Mouse (Mus musculus): Measurements from ENCODE around the gene Iqck. TPM values are rescaled to one million over a fixed set of nuclear protein-coding genes. Genes with fewer than 3 reads are reported as not detected.

The Iqck gene
- polyA plus RNA-seq, 1 experiment from 2014 or later, result 0.93 TPM

DNA sequence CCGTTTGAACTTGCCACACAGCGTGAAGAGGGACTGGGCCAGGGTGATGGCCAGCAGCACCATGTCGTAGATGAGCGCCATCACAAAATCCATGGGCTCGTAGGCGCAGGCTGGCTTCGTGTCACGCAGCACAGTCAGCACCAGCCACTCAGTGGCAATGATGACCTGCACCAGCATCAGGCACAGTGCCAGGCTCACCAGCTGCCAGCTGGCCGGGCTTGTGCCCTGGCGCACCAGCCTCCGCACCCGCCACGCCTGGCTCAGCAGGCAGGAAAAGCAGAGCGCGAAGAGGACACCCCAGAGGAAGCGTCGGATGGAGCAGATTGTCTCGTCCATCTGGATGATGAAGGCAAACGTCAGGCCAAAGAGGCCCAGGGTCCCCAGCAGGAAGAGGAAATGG is 128.4 kb downstream of the Iqck start:
- no peak overlapping the region for H3K27ac ChIP-seq (replicated peaks in 1 of 2; ENCODE audit: control insufficient read depth in 1 of 2, insufficient read depth in 1 of 2, low read depth in 2 of 2, low read length in 2 of 2)
- peaks cover 0 to 5% of the 10 kb centered on the region in 2 experiments; a peak in 1 of 4 replicates for H3K4me1 ChIP-seq (ENCODE audit: control insufficient read depth in 2 of 2, insufficient read depth in 2 of 2, low read length in 2 of 2)
- H3K4me3 ChIP-seq (ENCODE audit: control insufficient read depth in 1 of 2, insufficient read depth in 1 of 2, low read depth in 1 of 2, low read length in 2 of 2), result no peak overlapping the region
- 83% methylated on average over 19 of the region's 19 CpGs for WGBS
- H3K4me2 ChIP-seq (ENCODE audit: low read length), result no peak overlapping the region
- no peak for ATAC-seq (ENCODE audit: insufficient number of reproducible peaks, insufficient read depth, low FRiP score, low read depth)
- no peak overlapping the region for H3K9ac ChIP-seq (ENCODE audit: low read length)
- H3K27me3 ChIP-seq (ENCODE audit: control insufficient read depth, insufficient read depth, low read length), result no peaks in the 10 kb centered on the region
- H3K36me3 ChIP-seq (ENCODE audit: control insufficient read depth, insufficient read depth, low read length), result peaks cover 24% of the 10 kb centered on the region
- H3K9me3 ChIP-seq (ENCODE audit: control insufficient read depth, low read length), result no peaks in the 10 kb centered on the region

DNA sequence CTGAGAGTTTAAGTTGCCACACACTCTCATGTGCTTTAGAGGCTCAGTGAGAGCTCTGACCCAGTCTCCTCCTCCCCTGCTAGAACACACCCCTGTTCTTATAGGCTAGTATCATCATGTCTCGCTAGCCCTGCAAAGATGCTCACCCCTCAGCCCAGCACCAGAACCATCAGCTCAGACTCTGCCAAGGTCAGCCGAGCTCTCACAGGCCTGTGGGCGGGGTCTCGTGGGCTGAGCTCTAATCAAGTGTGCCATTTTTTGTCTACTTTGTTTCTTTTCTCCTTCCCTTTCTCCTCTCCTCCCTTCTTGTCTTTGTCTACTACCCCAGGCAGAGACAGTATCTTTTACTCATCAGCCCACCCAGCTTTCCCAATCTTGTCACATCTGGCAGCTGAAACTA is 130.2 kb downstream of the Iqck start:
- Histone ChIP-seq H3K27ac (replicated peaks in 1 of 2; ENCODE audit: control insufficient read depth in 1 of 2, insufficient read depth in 1 of 2, low read depth in 2 of 2, low read length in 2 of 2) (no peak overlapping the region), H3K36me3 (ENCODE audit: control insufficient read depth, insufficient read depth, low read length) (peaks cover 24% of the 10 kb centered on the region), H3K4me3 (ENCODE audit: control insufficient read depth in 1 of 2, insufficient read depth in 1 of 2, low read depth in 1 of 2, low read length in 2 of 2) (no peak overlapping the region), H3K27me3 (ENCODE audit: control insufficient read depth, insufficient read depth, low read length) (no peaks in the 10 kb centered on the region), H3K4me2 (ENCODE audit: low read length) (no peak overlapping the region), H3K4me1 (ENCODE audit: control insufficient read depth in 2 of 2, insufficient read depth in 2 of 2, low read length in 2 of 2) (peaks cover 4 to 5% of the 10 kb centered on the region in 2 experiments; a peak in 2 of 4 replicates), H3K9me3 (ENCODE audit: control insufficient read depth, low read length) (no peaks in the 10 kb centered on the region), H3K9ac (ENCODE audit: low read length) (no peak overlapping the region)
- WGBS, result 71% methylated on average over 4 of the region's 4 CpGs
- ATAC-seq (ENCODE audit: insufficient number of reproducible peaks, insufficient read depth, low FRiP score, low read depth), result no peak

- no peaks in the 10 kb centered on the region for H3K9me3 ChIP-seq (ENCODE audit: control insufficient read depth, low read length)
- no peak for ATAC-seq (ENCODE audit: insufficient number of reproducible peaks, insufficient read depth, low FRiP score, low read depth)
- H3K36me3 ChIP-seq (ENCODE audit: control insufficient read depth, insufficient read depth, low read length), result peaks cover 24% of the 10 kb centered on the region
- H3K9ac ChIP-seq (ENCODE audit: low read length), result no peak overlapping the region
- no peak overlapping the region for H3K4me3 ChIP-seq (ENCODE audit: control insufficient read depth in 1 of 2, insufficient read depth in 1 of 2, low read depth in 1 of 2, low read length in 2 of 2)
- WGBS, result 78% methylated on average over 4 of the region's 4 CpGs
- H3K27me3 ChIP-seq (ENCODE audit: control insufficient read depth, insufficient read depth, low read length), result no peaks in the 10 kb centered on the region
- no peak overlapping the region for H3K27ac ChIP-seq (replicated peaks in 1 of 2; ENCODE audit: control insufficient read depth in 1 of 2, insufficient read depth in 1 of 2, low read depth in 2 of 2, low read length in 2 of 2)
- no peak overlapping the region for H3K4me2 ChIP-seq (ENCODE audit: low read length)
- H3K4me1 ChIP-seq (ENCODE audit: control insufficient read depth in 2 of 2, insufficient read depth in 2 of 2, low read length in 2 of 2), result peaks cover 2 to 4% of the 10 kb centered on the region in 2 experiments; a peak in 2 of 4 replicates
These were observed 130.8 kb downstream of the Iqck start for GRCm38 (mm10) chr7:118986369-118986768.

GRCm38 (mm10) chr7:118989275-118989856 is 133.8 kb downstream of the Iqck start:
- Histone ChIP-seq H3K9me3 (ENCODE audit: control insufficient read depth, low read length) (no peaks in the 10 kb centered on the region), H3K36me3 (ENCODE audit: control insufficient read depth, insufficient read depth, low read length) (peaks cover under 1% of the 10 kb centered on the region; the same call in 1 of the 2 replicates), H3K4me1 (ENCODE audit: control insufficient read depth in 2 of 2, insufficient read depth in 2 of 2, low read length in 2 of 2) (peaks cover 13 to 23% of the 10 kb centered on the region in 2 experiments; a peak in 3 of 4 replicates), H3K27me3 (ENCODE audit: control insufficient read depth, insufficient read depth, low read length) (no peaks in the 10 kb centered on the region), H3K4me2 (ENCODE audit: low read length) (no peak overlapping the region), H3K4me3 (ENCODE audit: control insufficient read depth in 1 of 2, insufficient read depth in 1 of 2, low read depth in 1 of 2, low read length in 2 of 2) (no peak overlapping the region), H3K27ac (replicated peaks in 1 of 2; ENCODE audit: control insufficient read depth in 1 of 2, insufficient read depth in 1 of 2, low read depth in 2 of 2, low read length in 2 of 2) (no peak overlapping the region), H3K9ac (ENCODE audit: low read length) (no peak overlapping the region)
- WGBS, result 42% methylated on average over 5 of the region's 5 CpGs
- ATAC-seq (ENCODE audit: insufficient number of reproducible peaks, insufficient read depth, low FRiP score, low read depth), result no peak

GRCm38 (mm10) chr7:118990282-118990681 is 134.7 kb downstream of the Iqck start:
- Histone ChIP-seq H3K9ac (ENCODE audit: low read length) (no peak overlapping the region), H3K9me3 (ENCODE audit: control insufficient read depth, low read length) (no peaks in the 10 kb centered on the region), H3K4me3 (ENCODE audit: control insufficient read depth in 1 of 2, insufficient read depth in 1 of 2, low read depth in 1 of 2, low read length in 2 of 2) (no peak overlapping the region), H3K4me2 (ENCODE audit: low read length) (no peak overlapping the region), H3K27me3 (ENCODE audit: control insufficient read depth, insufficient read depth, low read length) (no peaks in the 10 kb centered on the region), H3K36me3 (ENCODE audit: control insufficient read depth, insufficient read depth, low read length) (no peaks in the 10 kb centered on the region), H3K4me1 (ENCODE audit: control insufficient read depth in 2 of 2, insufficient read depth in 2 of 2, low read length in 2 of 2) (peaks cover 17 to 26% of the 10 kb centered on the region in 2 experiments; a peak in 3 of 4 replicates), H3K27ac (replicated peaks in 1 of 2; ENCODE audit: control insufficient read depth in 1 of 2, insufficient read depth in 1 of 2, low read depth in 2 of 2, low read length in 2 of 2) (no peak overlapping the region)
- ATAC-seq (ENCODE audit: insufficient number of reproducible peaks, insufficient read depth, low FRiP score, low read depth), result no peak
- WGBS, result 79% methylated on average over 6 of the region's 6 CpGs

DNA sequence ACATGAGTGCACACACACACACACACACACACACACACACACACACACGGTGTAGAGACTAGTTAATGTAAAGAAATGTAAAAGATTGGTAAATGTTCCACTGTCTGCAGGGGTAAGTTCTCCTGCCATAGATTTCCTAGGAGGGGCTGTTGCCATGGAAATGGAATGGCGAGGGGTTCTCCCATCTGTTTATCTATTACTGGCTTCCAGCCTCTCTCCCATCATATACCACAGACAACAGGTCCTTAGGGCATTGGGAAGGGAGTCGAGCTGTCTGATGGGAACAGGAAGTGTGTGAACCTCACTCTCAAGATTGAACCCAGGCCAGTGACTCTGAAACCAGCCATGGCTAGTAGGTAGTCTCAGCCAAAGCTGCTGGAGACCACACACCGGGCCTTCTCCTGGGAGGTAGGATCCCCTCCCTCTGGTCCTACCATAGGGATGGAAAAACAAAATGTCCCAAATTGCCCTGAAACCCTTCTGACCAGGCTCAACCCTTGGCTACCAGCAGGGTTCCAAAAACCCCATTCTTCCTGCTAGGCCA is 135.9 kb downstream of the Iqck start:
- Histone ChIP-seq H3K4me1 (ENCODE audit: control insufficient read depth in 2 of 2, insufficient read depth in 2 of 2, low read length in 2 of 2) (peaks cover 20 to 33% of the 10 kb centered on the region in 2 experiments; a peak in 3 of 4 replicates), H3K9ac (ENCODE audit: low read length) (no peak overlapping the region), H3K4me3 (ENCODE audit: control insufficient read depth in 1 of 2, insufficient read depth in 1 of 2, low read depth in 1 of 2, low read length in 2 of 2) (no peak overlapping the region), H3K9me3 (ENCODE audit: control insufficient read depth, low read length) (no peaks in the 10 kb centered on the region), H3K4me2 (ENCODE audit: low read length) (no peak overlapping the region), H3K27me3 (ENCODE audit: control insufficient read depth, insufficient read depth, low read length) (no peaks in the 10 kb centered on the region), H3K36me3 (ENCODE audit: control insufficient read depth, insufficient read depth, low read length) (no peaks in the 10 kb centered on the region), H3K27ac (replicated peaks in 1 of 2; ENCODE audit: control insufficient read depth in 1 of 2, insufficient read depth in 1 of 2, low read depth in 2 of 2, low read length in 2 of 2) (no peak overlapping the region)
- WGBS, result 70% methylated on average over 4 of the region's 4 CpGs
- no peak for ATAC-seq (ENCODE audit: insufficient number of reproducible peaks, insufficient read depth, low FRiP score, low read depth)

- no peak overlapping the region for H3K4me3 ChIP-seq (ENCODE audit: control insufficient read depth in 1 of 2, insufficient read depth in 1 of 2, low read depth in 1 of 2, low read length in 2 of 2)
- WGBS, result 55% methylated on average over 6 of the region's 6 CpGs
These were observed 136.6 kb downstream of the Iqck start for GRCm38 (mm10) chr7:118992080-118992560.

More at GRCm38 (mm10) chr7:118992080-118992560, 136.6 kb downstream of the Iqck start:
- Histone ChIP-seq H3K9ac (ENCODE audit: low read length) (no peak overlapping the region), H3K9me3 (ENCODE audit: control insufficient read depth, low read length) (no peaks in the 10 kb centered on the region), H3K36me3 (ENCODE audit: control insufficient read depth, insufficient read depth, low read length) (no peaks in the 10 kb centered on the region), H3K27me3 (ENCODE audit: control insufficient read depth, insufficient read depth, low read length) (no peaks in the 10 kb centered on the region), H3K4me1 (ENCODE audit: control insufficient read depth in 2 of 2, insufficient read depth in 2 of 2, low read length in 2 of 2) (peaks cover 20 to 33% of the 10 kb centered on the region in 2 experiments; a peak in 3 of 4 replicates), H3K4me2 (ENCODE audit: low read length) (peak overlapping the region; percentile 93; the same call in 1 of the 2 replicates), H3K27ac (replicated peaks in 1 of 2; ENCODE audit: control insufficient read depth in 1 of 2, insufficient read depth in 1 of 2, low read depth in 2 of 2, low read length in 2 of 2) (no peak overlapping the region)
- ATAC-seq (ENCODE audit: insufficient number of reproducible peaks, insufficient read depth, low FRiP score, low read depth), result no peak
